Mouse (Mus musculus) ES-Bruce4 (cell line): Measurements from ENCODE around the gene Gon7. TPM values are rescaled to one million over a fixed set of nuclear protein-coding genes. Genes with fewer than 3 reads are reported as not detected.

Experiments used
- H3K27ac ChIP-seq: 2 replicates; pipeline ENCODE4 v1.5.1; 2012; ENCODE audit warnings: low read length, inconsistent platforms; ENCODE audit not compliant: insufficient read depth
- H3K27me3 ChIP-seq: 2 replicates; pipeline ENCODE4 v1.6.1; 2012; ENCODE audit warnings: mild to moderate bottlenecking, low read length, inconsistent platforms; ENCODE audit not compliant: control insufficient read depth, poor library complexity, insufficient read depth, severe bottlenecking
- H3K36me3 ChIP-seq: 2 replicates; pipeline ENCODE4 v1.6.1; 2012; ENCODE audit warnings: inconsistent platforms, mild to moderate bottlenecking, low read length, moderate library complexity; ENCODE audit not compliant: control insufficient read depth, poor library complexity, insufficient read depth, severe bottlenecking
- H3K4me1 ChIP-seq: one replicate; pipeline ENCODE4 v1.8.1; 2011; ENCODE audit warnings: low read length; ENCODE audit not compliant: control insufficient read depth, insufficient read depth
- H3K4me3 ChIP-seq: 2 replicates; pipeline ENCODE4 v1.5.1; 2011; ENCODE audit warnings: low read depth, mild to moderate bottlenecking, low read length
- H3K9ac ChIP-seq: 2 replicates; pipeline ENCODE4 v1.6.1; 2012; ENCODE audit warnings: low read depth, mild to moderate bottlenecking, inconsistent platforms; ENCODE audit not compliant: poor library complexity, severe bottlenecking
- H3K9me3 ChIP-seq: replicated peaks from 2 replicates; pipeline ENCODE4 v1.6.1; 2012; ENCODE audit warnings: mild to moderate bottlenecking, low read length, inconsistent platforms; ENCODE audit not compliant: control insufficient read depth, poor library complexity, insufficient read depth, severe bottlenecking
- CTCF ChIP-seq: IDR thresholded peaks from one replicate; pipeline ENCODE4 v1.8.1; 2011; ENCODE audit warnings: low read depth, low read length
- EP300 ChIP-seq: IDR thresholded peaks from 2 replicates; pipeline ENCODE4 v1.6.1; 2011; ENCODE audit warnings: low read depth, low read length; ENCODE audit not compliant: insufficient read depth
- POLR2A ChIP-seq: IDR thresholded peaks from one replicate; pipeline ENCODE4 v1.8.1; 2011; ENCODE audit warnings: low read length; ENCODE audit not compliant: insufficient read depth
- polyA plus RNA-seq: library from polyadenylated mRNA; stranded (reverse); fragments of >200 nt; gene quantifications from 2 replicates; pipeline ENCODE4 v1.2.4, GENCODE M21; 2011; ENCODE audit warnings: low read depth; ENCODE audit not compliant: missing spikeins, insufficient read depth, insufficient read length

Gene Gon7
- polyA plus RNA-seq, 1 experiment, result 23.6 TPM

GRCm38 (mm10) chr12:102779452-102779851 is 21.8 kb upstream of the Gon7 start:
- Histone ChIP-seq H3K27me3 (no peaks in the 10 kb centered on the region), H3K4me1 (no peaks in the 10 kb centered on the region), H3K27ac (0 out of 2 replicates have a peak overlapping the region, but pooled peaks have one; percentile 3), H3K4me3 (no peak overlapping the region), H3K9ac (no peak overlapping the region), H3K9me3 (no peaks in the 10 kb centered on the region), H3K36me3 (peaks cover 27% of the 10 kb centered on the region)
- peak; percentile 9 for TF ChIP-seq CTCF
- no peak for TF ChIP-seq EP300

GRCm38 (mm10) chr12:102778151-102778550 is 20.5 kb upstream of the Gon7 start:
- Histone ChIP-seq H3K4me3 (no peak overlapping the region), H3K36me3 (peaks cover 38% of the 10 kb centered on the region), H3K4me1 (no peaks in the 10 kb centered on the region), H3K27me3 (no peaks in the 10 kb centered on the region), H3K9me3 (no peaks in the 10 kb centered on the region), H3K9ac (no peak overlapping the region), H3K27ac (no peak overlapping the region)
- TF ChIP-seq EP300 (no peak), POLR2A (no peak), CTCF (no peak)

GRCm38 (mm10) chr12:102776035-102776434 is 18.4 kb upstream of the Gon7 start:
- TF ChIP-seq EP300, result no peak
- TF ChIP-seq POLR2A, result no peak
- no peak for TF ChIP-seq CTCF
- peaks cover 55% of the 10 kb centered on the region for H3K36me3 ChIP-seq
- no peak overlapping the region for H3K9ac ChIP-seq
- H3K27me3 ChIP-seq, result no peaks in the 10 kb centered on the region
- no peaks in the 10 kb centered on the region for H3K4me1 ChIP-seq
- no peak overlapping the region for H3K27ac ChIP-seq
- no peaks in the 10 kb centered on the region for H3K9me3 ChIP-seq
- no peak overlapping the region for H3K4me3 ChIP-seq

GRCm38 (mm10) chr12:102772676-102773075 is 15.1 kb upstream of the Gon7 start:
- no peaks in the 10 kb centered on the region for H3K4me1 ChIP-seq
- no peak overlapping the region for H3K4me3 ChIP-seq
- H3K9me3 ChIP-seq, result no peaks in the 10 kb centered on the region
- no peak overlapping the region for H3K27ac ChIP-seq
- peaks cover 85% of the 10 kb centered on the region for H3K36me3 ChIP-seq
- TF ChIP-seq EP300 (no peak), POLR2A (no peak), CTCF (no peak)
- no peak overlapping the region for H3K9ac ChIP-seq
- no peaks in the 10 kb centered on the region for H3K27me3 ChIP-seq

GRCm38 (mm10) chr12:102771601-102772000 is 14.0 kb upstream of the Gon7 start:
- H3K27ac ChIP-seq, result peak overlapping the region; percentile 74
- H3K4me3 ChIP-seq, result no peak overlapping the region
- no peak overlapping the region for H3K9ac ChIP-seq
- no peaks in the 10 kb centered on the region for H3K4me1 ChIP-seq
- no peaks in the 10 kb centered on the region for H3K27me3 ChIP-seq
- H3K9me3 ChIP-seq, result no peaks in the 10 kb centered on the region
- TF ChIP-seq EP300 (no peak), CTCF (no peak), POLR2A (no peak)
- peaks cover 88% of the 10 kb centered on the region for H3K36me3 ChIP-seq

GRCm38 (mm10) chr12:102769000-102769399 is 11.4 kb upstream of the Gon7 start:
- Histone ChIP-seq H3K4me1 (no peaks in the 10 kb centered on the region), H3K27ac (no peak overlapping the region), H3K9me3 (no peaks in the 10 kb centered on the region), H3K9ac (no peak overlapping the region), H3K4me3 (no peak overlapping the region), H3K36me3 (peaks cover 87% of the 10 kb centered on the region), H3K27me3 (no peaks in the 10 kb centered on the region)
- no peak for TF ChIP-seq EP300
- no peak for TF ChIP-seq CTCF
- no peak for TF ChIP-seq POLR2A

GRCm38 (mm10) chr12:102763696-102764095 is 6.1 kb upstream of the Gon7 start:
- H3K9me3 ChIP-seq, result no peaks in the 10 kb centered on the region
- no peak overlapping the region for H3K4me3 ChIP-seq
- TF ChIP-seq POLR2A, result no peak
- TF ChIP-seq CTCF, result no peak
- TF ChIP-seq EP300, result no peak
- H3K27ac ChIP-seq, result no peak overlapping the region
- no peak overlapping the region for H3K9ac ChIP-seq
- H3K27me3 ChIP-seq, result no peaks in the 10 kb centered on the region
- no peaks in the 10 kb centered on the region for H3K4me1 ChIP-seq
- peaks cover 57% of the 10 kb centered on the region for H3K36me3 ChIP-seq
